Mouse (Mus musculus): ENCODE measurements around the gene Gm11639. TPM values are rescaled to one million over a fixed set of nuclear protein-coding genes. Genes with fewer than 3 reads are reported as not detected.

The Gm11639 gene
- polyA plus RNA-seq, 1 experiment from 2014 or later, result 0.01 TPM

- DNase-seq (ENCODE audit: low spot score) (no peak), ATAC-seq (ENCODE audit: low read depth) (no peak)
- Histone ChIP-seq H3K4me2 (ENCODE audit: low read depth, low read length) (no peak overlapping the region), H3K9me3 (ENCODE audit: control insufficient read depth, low read length) (no peaks in the 10 kb centered on the region), H3K27ac (replicated peaks; ENCODE audit: low read depth, low read length) (no peak overlapping the region), H3K27me3 (replicated peaks; ENCODE audit: control insufficient read depth, insufficient read depth, low read length) (no peaks in the 10 kb centered on the region), H3K9ac (ENCODE audit: low read depth, low read length) (no peak overlapping the region), H3K36me3 (ENCODE audit: control insufficient read depth, insufficient read depth, low read length) (no peaks in the 10 kb centered on the region), H3K4me3 (ENCODE audit: low read depth, low read length) (no peak overlapping the region), H3K4me1 (ENCODE audit: control insufficient read depth, insufficient read depth, low read length) (no peaks in the 10 kb centered on the region)
- WGBS, result 65% methylated on average over 5 of the region's 5 CpGs
Observed at GRCm38 (mm10) chr11:104646611-104647010, 38.9 kb upstream of the Gm11639 start.

- Histone ChIP-seq H3K4me3 (ENCODE audit: low read depth, low read length) (no peak overlapping the region), H3K27ac (replicated peaks; ENCODE audit: low read depth, low read length) (no peak overlapping the region), H3K9ac (ENCODE audit: low read depth, low read length) (no peak overlapping the region), H3K4me2 (ENCODE audit: low read depth, low read length) (no peak overlapping the region), H3K36me3 (ENCODE audit: control insufficient read depth, insufficient read depth, low read length) (no peaks in the 10 kb centered on the region), H3K4me1 (ENCODE audit: control insufficient read depth, insufficient read depth, low read length) (no peaks in the 10 kb centered on the region), H3K27me3 (replicated peaks; ENCODE audit: control insufficient read depth, insufficient read depth, low read length) (no peaks in the 10 kb centered on the region), H3K9me3 (ENCODE audit: control insufficient read depth, low read length) (no peaks in the 10 kb centered on the region)
- DNase-seq (ENCODE audit: low spot score), result peak; percentile 17
- 49% methylated on average over 8 of the region's 8 CpGs for WGBS
- no peak for ATAC-seq (ENCODE audit: low read depth)
Observed at GRCm38 (mm10) chr11:104647188-104647867, 38.2 kb upstream of the Gm11639 start.

GRCm38 (mm10) chr11:104648571-104648970 lies 36.9 kb upstream of the Gm11639 start:
- Histone ChIP-seq H3K9me3 (ENCODE audit: control insufficient read depth, low read length) (no peaks in the 10 kb centered on the region), H3K4me3 (ENCODE audit: low read depth, low read length) (no peak overlapping the region), H3K36me3 (ENCODE audit: control insufficient read depth, insufficient read depth, low read length) (no peaks in the 10 kb centered on the region), H3K4me2 (ENCODE audit: low read depth, low read length) (no peak overlapping the region), H3K4me1 (ENCODE audit: control insufficient read depth, insufficient read depth, low read length) (no peaks in the 10 kb centered on the region), H3K27me3 (replicated peaks; ENCODE audit: control insufficient read depth, insufficient read depth, low read length) (no peaks in the 10 kb centered on the region), H3K27ac (replicated peaks; ENCODE audit: low read depth, low read length) (no peak overlapping the region), H3K9ac (ENCODE audit: low read depth, low read length) (no peak overlapping the region)
- WGBS, result 58% methylated on average over 3 of the region's 3 CpGs
- DNase-seq (ENCODE audit: low spot score) (no peak), ATAC-seq (ENCODE audit: low read depth) (no peak)

GRCm38 (mm10) chr11:104660599-104660998 lies 24.9 kb upstream of the Gm11639 start:
- Histone ChIP-seq H3K27ac (replicated peaks; ENCODE audit: low read depth, low read length) (no peak overlapping the region), H3K36me3 (ENCODE audit: control insufficient read depth, insufficient read depth, low read length) (peaks cover 4% of the 10 kb centered on the region; the same call in 1 of the 2 replicates), H3K9me3 (ENCODE audit: control insufficient read depth, low read length) (no peaks in the 10 kb centered on the region), H3K27me3 (replicated peaks; ENCODE audit: control insufficient read depth, insufficient read depth, low read length) (no peaks in the 10 kb centered on the region), H3K9ac (ENCODE audit: low read depth, low read length) (no peak overlapping the region), H3K4me2 (ENCODE audit: low read depth, low read length) (no peak overlapping the region), H3K4me3 (ENCODE audit: low read depth, low read length) (no peak overlapping the region), H3K4me1 (ENCODE audit: control insufficient read depth, insufficient read depth, low read length) (no peaks in the 10 kb centered on the region)
- ATAC-seq (ENCODE audit: low read depth) (no peak), DNase-seq (ENCODE audit: low spot score) (no peak)
- 95% methylated on average over 4 of the region's 4 CpGs for WGBS

- Histone ChIP-seq H3K27me3 (replicated peaks; ENCODE audit: control insufficient read depth, insufficient read depth, low read length) (no peaks in the 10 kb centered on the region), H3K36me3 (ENCODE audit: control insufficient read depth, insufficient read depth, low read length) (peaks cover 4% of the 10 kb centered on the region; the same call in 1 of the 2 replicates), H3K9ac (ENCODE audit: low read depth, low read length) (no peak overlapping the region), H3K27ac (replicated peaks; ENCODE audit: low read depth, low read length) (no peak overlapping the region), H3K4me2 (ENCODE audit: low read depth, low read length) (no peak overlapping the region), H3K4me1 (ENCODE audit: control insufficient read depth, insufficient read depth, low read length) (no peaks in the 10 kb centered on the region), H3K4me3 (ENCODE audit: low read depth, low read length) (no peak overlapping the region), H3K9me3 (ENCODE audit: control insufficient read depth, low read length) (no peaks in the 10 kb centered on the region)
- no peak for ATAC-seq (ENCODE audit: low read depth)
- DNase-seq (ENCODE audit: low spot score), result no peak
- 74% methylated on average over 5 of the region's 5 CpGs for WGBS
Observed at GRCm38 (mm10) chr11:104661106-104661505, 24.4 kb upstream of the Gm11639 start.

GRCm38 (mm10) chr11:104661531-104662205 lies 23.8 kb upstream of the Gm11639 start:
- 74% methylated on average over 20 of the region's 20 CpGs for WGBS
- ATAC-seq (ENCODE audit: low read depth) (no peak), DNase-seq (ENCODE audit: low spot score) (no peak)
- no peaks in the 10 kb centered on the region for H3K9me3 ChIP-seq (ENCODE audit: control insufficient read depth, low read length)
- no peaks in the 10 kb centered on the region for H3K4me1 ChIP-seq (ENCODE audit: control insufficient read depth, insufficient read depth, low read length)
- no peak overlapping the region for H3K27ac ChIP-seq (replicated peaks; ENCODE audit: low read depth, low read length)
- H3K36me3 ChIP-seq (ENCODE audit: control insufficient read depth, insufficient read depth, low read length), result peaks cover 4% of the 10 kb centered on the region; the same call in 1 of the 2 replicates
- no peak overlapping the region for H3K9ac ChIP-seq (ENCODE audit: low read depth, low read length)
- no peaks in the 10 kb centered on the region for H3K27me3 ChIP-seq (replicated peaks; ENCODE audit: control insufficient read depth, insufficient read depth, low read length)
- no peak overlapping the region for H3K4me2 ChIP-seq (ENCODE audit: low read depth, low read length)
- H3K4me3 ChIP-seq (ENCODE audit: low read depth, low read length), result no peak overlapping the region

- Histone ChIP-seq H3K9ac (ENCODE audit: low read depth, low read length) (no peak overlapping the region), H3K27me3 (replicated peaks; ENCODE audit: control insufficient read depth, insufficient read depth, low read length) (no peaks in the 10 kb centered on the region), H3K4me2 (ENCODE audit: low read depth, low read length) (no peak overlapping the region), H3K4me3 (ENCODE audit: low read depth, low read length) (no peak overlapping the region), H3K9me3 (ENCODE audit: control insufficient read depth, low read length) (no peaks in the 10 kb centered on the region), H3K36me3 (ENCODE audit: control insufficient read depth, insufficient read depth, low read length) (peaks cover 4% of the 10 kb centered on the region; the same call in 1 of the 2 replicates), H3K27ac (replicated peaks; ENCODE audit: low read depth, low read length) (no peak overlapping the region), H3K4me1 (ENCODE audit: control insufficient read depth, insufficient read depth, low read length) (peaks cover 4% of the 10 kb centered on the region; the same call in 1 of the 2 replicates)
- DNase-seq (ENCODE audit: low spot score), result no peak
- no peak for ATAC-seq (ENCODE audit: low read depth)
- WGBS, result 90% methylated on average over 11 of the region's 11 CpGs
Observed at GRCm38 (mm10) chr11:104662573-104662972, 22.9 kb upstream of the Gm11639 start.

- Histone ChIP-seq H3K4me1 (ENCODE audit: control insufficient read depth, insufficient read depth, low read length) (peaks cover 5% of the 10 kb centered on the region; the same call in 1 of the 2 replicates), H3K9me3 (ENCODE audit: control insufficient read depth, low read length) (no peaks in the 10 kb centered on the region), H3K36me3 (ENCODE audit: control insufficient read depth, insufficient read depth, low read length) (peaks cover 4% of the 10 kb centered on the region; the same call in 1 of the 2 replicates), H3K4me3 (ENCODE audit: low read depth, low read length) (no peak overlapping the region), H3K27ac (replicated peaks; ENCODE audit: low read depth, low read length) (no peak overlapping the region), H3K4me2 (ENCODE audit: low read depth, low read length) (no peak overlapping the region), H3K27me3 (replicated peaks; ENCODE audit: control insufficient read depth, insufficient read depth, low read length) (no peaks in the 10 kb centered on the region), H3K9ac (ENCODE audit: low read depth, low read length) (no peak overlapping the region)
- DNase-seq (ENCODE audit: low spot score) (peak; percentile 20), ATAC-seq (ENCODE audit: low read depth) (no peak; the same call in 1 of the 2 replicates)
- 69% methylated on average over 6 of the region's 6 CpGs for WGBS
Observed at GRCm38 (mm10) chr11:104663241-104663877, 22.1 kb upstream of the Gm11639 start.
